Mouse (Mus musculus): ENCODE measurements at regions not wholly inside any gene's neighbourhood (a gene's known extent, or its start where the extent isn't known, plus 50 kb on each side); places are given as distances from the start of the nearest gene placed in this dataset.

- Histone ChIP-seq H3K36me3 (ENCODE audit: insufficient read depth) (no peaks in the 10 kb centered on the region), H3K4me3 (ENCODE audit: low read depth, low read length) (no peak overlapping the region), H3K9ac (no peak overlapping the region), H3K27ac (ENCODE audit: low read depth, low read length) (no peak overlapping the region), H3K27me3 (ENCODE audit: insufficient read depth, low read length) (no peaks in the 10 kb centered on the region), H3K9me3 (ENCODE audit: low read length) (no peaks in the 10 kb centered on the region), H3K4me1 (ENCODE audit: insufficient read depth) (0 out of 2 replicates have a peak, but pooled peaks cover 3% of the 10 kb centered on the region), H3K4me2 (ENCODE audit: low read depth) (no peak overlapping the region)
- no peak for ATAC-seq
- DNase-seq, result peak; percentile 18
- WGBS, result 40% methylated on average over 2 of the region's 2 CpGs
- no peak for TF ChIP-seq CTCF (IDR thresholded peaks at IDR 0.05; ENCODE audit: low read depth)
Measured at GRCm38 (mm10) chr12:46138646-46139045, 680.1 kb downstream of the Nova1 start.

- no peaks in the 10 kb centered on the region for H3K36me3 ChIP-seq (ENCODE audit: insufficient read depth)
- H3K4me2 ChIP-seq (ENCODE audit: low read depth), result no peak overlapping the region
- H3K27me3 ChIP-seq (ENCODE audit: insufficient read depth, low read length), result no peaks in the 10 kb centered on the region
- 49% methylated on average over 1 of the region's 1 CpGs for WGBS
- no peak for TF ChIP-seq CTCF (IDR thresholded peaks at IDR 0.05; ENCODE audit: low read depth)
- ATAC-seq (no peak), DNase-seq (no peak)
- no peak overlapping the region for H3K9ac ChIP-seq
- no peaks in the 10 kb centered on the region for H3K4me1 ChIP-seq (ENCODE audit: insufficient read depth)
- no peaks in the 10 kb centered on the region for H3K9me3 ChIP-seq (ENCODE audit: low read length)
- no peak overlapping the region for H3K27ac ChIP-seq (ENCODE audit: low read depth, low read length)
- no peak overlapping the region for H3K4me3 ChIP-seq (ENCODE audit: low read depth, low read length)
Measured at GRCm38 (mm10) chr12:46125867-46126266, 692.9 kb downstream of the Nova1 start.

- Histone ChIP-seq H3K27me3 (ENCODE audit: insufficient read depth, low read length) (no peaks in the 10 kb centered on the region), H3K4me3 (ENCODE audit: low read depth, low read length) (no peak overlapping the region), H3K36me3 (ENCODE audit: insufficient read depth) (no peaks in the 10 kb centered on the region), H3K4me1 (ENCODE audit: insufficient read depth) (no peaks in the 10 kb centered on the region), H3K27ac (ENCODE audit: low read depth, low read length) (no peak overlapping the region), H3K4me2 (ENCODE audit: low read depth) (no peak overlapping the region), H3K9me3 (ENCODE audit: low read length) (no peaks in the 10 kb centered on the region), H3K9ac (no peak overlapping the region)
- WGBS, result 84% methylated on average over 4 of the region's 4 CpGs
- ATAC-seq (no peak), DNase-seq (no peak)
- no peak for TF ChIP-seq CTCF (IDR thresholded peaks at IDR 0.05; ENCODE audit: low read depth)
Measured at GRCm38 (mm10) chr12:46111352-46111751, 707.4 kb downstream of the Nova1 start.

- Histone ChIP-seq H3K36me3 (ENCODE audit: insufficient read depth) (no peaks in the 10 kb centered on the region), H3K27me3 (ENCODE audit: insufficient read depth, low read length) (no peaks in the 10 kb centered on the region), H3K4me2 (ENCODE audit: low read depth) (no peak overlapping the region), H3K27ac (ENCODE audit: low read depth, low read length) (no peak overlapping the region), H3K4me3 (ENCODE audit: low read depth, low read length) (no peak overlapping the region), H3K9me3 (ENCODE audit: low read length) (no peaks in the 10 kb centered on the region), H3K4me1 (ENCODE audit: insufficient read depth) (no peaks in the 10 kb centered on the region), H3K9ac (no peak overlapping the region)
- no peak for TF ChIP-seq CTCF (IDR thresholded peaks at IDR 0.05; ENCODE audit: low read depth)
- 60% methylated on average over 2 of the region's 2 CpGs for WGBS
- DNase-seq, result no peak
- ATAC-seq, result no peak
Measured at GRCm38 (mm10) chr12:46083356-46083755, 735.4 kb downstream of the Nova1 start.

GRCm38 (mm10) chr12:46075789-46076217 lies 742.9 kb downstream of the Nova1 start:
- no peak for TF ChIP-seq CTCF (IDR thresholded peaks at IDR 0.05; ENCODE audit: low read depth)
- no peaks in the 10 kb centered on the region for H3K27me3 ChIP-seq (ENCODE audit: insufficient read depth, low read length)
- H3K9me3 ChIP-seq (ENCODE audit: low read length), result no peaks in the 10 kb centered on the region
- no peak overlapping the region for H3K4me3 ChIP-seq (ENCODE audit: low read depth, low read length)
- peak overlapping the region; percentile 57 for H3K27ac ChIP-seq (ENCODE audit: low read depth, low read length)
- ATAC-seq, result peak; percentile 91
- DNase-seq, result peak; percentile 72
- H3K4me1 ChIP-seq (ENCODE audit: insufficient read depth), result 0 out of 2 replicates have a peak, but pooled peaks cover 7% of the 10 kb centered on the region
- H3K36me3 ChIP-seq (ENCODE audit: insufficient read depth), result no peaks in the 10 kb centered on the region
- no peak overlapping the region; the same call in 1 of the 2 replicates for H3K4me2 ChIP-seq (ENCODE audit: low read depth)
- 24% methylated on average over 11 of the region's 11 CpGs for WGBS
- H3K9ac ChIP-seq, result no peak overlapping the region

GRCm38 (mm10) chr12:46075355-46075754 lies 743.4 kb downstream of the Nova1 start:
- WGBS, result 59% methylated on average over 5 of the region's 5 CpGs
- TF ChIP-seq CTCF (IDR thresholded peaks at IDR 0.05; ENCODE audit: low read depth), result no peak
- Histone ChIP-seq H3K27ac (ENCODE audit: low read depth, low read length) (peak overlapping the region; percentile 57; the same call in 1 of the 2 replicates), H3K27me3 (ENCODE audit: insufficient read depth, low read length) (no peaks in the 10 kb centered on the region), H3K4me1 (ENCODE audit: insufficient read depth) (0 out of 2 replicates have a peak, but pooled peaks cover 7% of the 10 kb centered on the region), H3K9me3 (ENCODE audit: low read length) (no peaks in the 10 kb centered on the region), H3K4me3 (ENCODE audit: low read depth, low read length) (no peak overlapping the region), H3K4me2 (ENCODE audit: low read depth) (no peak overlapping the region), H3K36me3 (ENCODE audit: insufficient read depth) (no peaks in the 10 kb centered on the region), H3K9ac (no peak overlapping the region)
- ATAC-seq (peak; percentile 55; the same call in 1 of the 2 replicates), DNase-seq (peak; percentile 25)

- Histone ChIP-seq H3K4me3 (ENCODE audit: low read depth, low read length) (no peak overlapping the region), H3K4me2 (ENCODE audit: low read depth) (no peak overlapping the region), H3K9ac (no peak overlapping the region), H3K9me3 (ENCODE audit: low read length) (no peaks in the 10 kb centered on the region), H3K27me3 (ENCODE audit: insufficient read depth, low read length) (no peaks in the 10 kb centered on the region), H3K4me1 (ENCODE audit: insufficient read depth) (no peaks in the 10 kb centered on the region), H3K27ac (ENCODE audit: low read depth, low read length) (no peak overlapping the region), H3K36me3 (ENCODE audit: insufficient read depth) (no peaks in the 10 kb centered on the region)
- WGBS, result 73% methylated on average over 2 of the region's 2 CpGs
- TF ChIP-seq CTCF (IDR thresholded peaks at IDR 0.05; ENCODE audit: low read depth), result no peak
- DNase-seq (peak; percentile 17), ATAC-seq (peak; percentile 65)
Measured at GRCm38 (mm10) chr12:46066896-46067295, 751.8 kb downstream of the Nova1 start.

All from forebrain, postnatal 0 days (tissue).